Mouse (Mus musculus) natural killer cell, adult 2 months (primary cell): Measurements from ENCODE around the gene Vars2.

Experiments used
- DNase-seq, 2 experiments: peaks; one replicate each; pipeline ENCODE4 v3.0.0; 2022; ENCODE audit warnings: low spot score in 2 of 2

The Vars2 gene

GRCm38 (mm10) chr17:35693906-35694305 lies 26.5 kb upstream of the Vars2 start:
- no peak for DNase-seq

- no peak for DNase-seq
These were observed 25.0 kb upstream of the Vars2 start for GRCm38 (mm10) chr17:35692368-35692767.

- no peak for DNase-seq
These were observed 24.4 kb upstream of the Vars2 start for GRCm38 (mm10) chr17:35691811-35692210.

GRCm38 (mm10) chr17:35689936-35690645 lies 22.7 kb upstream of the Vars2 start:
- no peak for DNase-seq

- DNase-seq, result no peak
These were observed 21.2 kb upstream of the Vars2 start for GRCm38 (mm10) chr17:35688347-35689175.

- DNase-seq, result no peak
These were observed 17.7 kb upstream of the Vars2 start for GRCm38 (mm10) chr17:35685061-35685460.

- no peak for DNase-seq
These were observed 14.6 kb upstream of the Vars2 start for GRCm38 (mm10) chr17:35681986-35682385.

- no peak for DNase-seq
These were observed 13.2 kb upstream of the Vars2 start for GRCm38 (mm10) chr17:35680591-35680990.

- peak; percentile 86 to 89 for DNase-seq
These were observed 6.1 kb upstream of the Vars2 start, which contains the start of gene Gtf2h4 for GRCm38 (mm10) chr17:35673416-35674035. Gene Gtf2h4 (minus strand): TSS chr17:35673739.

- DNase-seq, result no peak
These were observed 5.1 kb upstream of the Vars2 start for GRCm38 (mm10) chr17:35672527-35672926.

GRCm38 (mm10) chr17:35671846-35672245 lies 4.5 kb upstream of the Vars2 start:
- no peak for DNase-seq

GRCm38 (mm10) chr17:35669731-35670130 lies 2.3 kb upstream of the Vars2 start:
- DNase-seq, result no peak

- DNase-seq, result no peak
These were observed 538 bp downstream of the Vars2 start for GRCm38 (mm10) chr17:35666851-35667256.

GRCm38 (mm10) chr17:35665957-35666515 lies 1.4 kb downstream of the Vars2 start:
- no peak for DNase-seq

- DNase-seq, result no peak
These were observed 14.3 kb downstream of the Vars2 start for GRCm38 (mm10) chr17:35653086-35653485.

GRCm38 (mm10) chr17:35649429-35649828 lies 18.0 kb downstream of the Vars2 start:
- DNase-seq, result no peak

GRCm38 (mm10) chr17:35643609-35644236 lies 23.7 kb downstream of the Vars2 start, which contains the start of gene Mucl3:
Gene Mucl3 (minus strand): TSS chr17:35643695.
- DNase-seq, result no peak

GRCm38 (mm10) chr17:35639352-35639751 lies 28.0 kb downstream of the Vars2 start:
- no peak for DNase-seq

- DNase-seq, result peak in 1 of 2 experiments; percentile 23
These were observed 28.8 kb downstream of the Vars2 start for GRCm38 (mm10) chr17:35638475-35639190.

GRCm38 (mm10) chr17:35636363-35636762 lies 31.0 kb downstream of the Vars2 start:
- DNase-seq, result no peak

GRCm38 (mm10) chr17:35635699-35636111 lies 31.7 kb downstream of the Vars2 start:
- DNase-seq, result peak; percentile 39 to 57
